Mouse (Mus musculus) megakaryocyte progenitor cell, adult 5-6 weeks (primary cell): ENCODE measurements at regions not wholly inside any gene's neighbourhood (a gene's known extent, or its start where the extent isn't known, plus 50 kb on each side); places are given as distances from the start of the nearest gene placed in this dataset.
"Not testable (repeated sequence)": the region's sequence is repeated elsewhere in the genome, so short reads cannot be mapped to it uniquely, and the experiment has no call there.

Experiments
- ATAC-seq: replicated peaks from 2 replicates; pipeline ENCODE4 v1.8.0; 2016; ENCODE audit warnings: mild to moderate bottlenecking, moderate TSS enrichment, inconsistent platforms; ENCODE audit not compliant: poor library complexity

DNA sequence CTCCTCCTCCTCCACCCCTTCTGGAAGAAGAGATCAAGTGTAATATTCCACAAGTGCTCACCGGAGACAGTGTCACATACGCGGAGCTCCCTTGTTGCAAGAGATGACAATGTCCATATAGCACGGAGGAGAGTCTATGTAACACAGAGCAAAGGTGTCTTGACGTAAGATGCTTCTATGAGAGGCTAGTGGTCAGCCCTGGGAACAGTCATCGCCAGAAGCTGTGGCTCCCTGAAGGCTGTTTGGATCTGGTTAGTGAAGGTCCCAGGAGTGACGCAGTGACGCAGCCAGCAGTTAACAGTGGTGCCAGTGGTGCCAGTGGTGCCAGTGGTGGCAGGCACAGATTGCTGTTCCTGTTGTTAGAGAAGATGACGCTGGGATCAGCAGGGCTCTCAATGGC, 66.9 kb downstream of the Twistnb start:
- ATAC-seq = no peak

DNA sequence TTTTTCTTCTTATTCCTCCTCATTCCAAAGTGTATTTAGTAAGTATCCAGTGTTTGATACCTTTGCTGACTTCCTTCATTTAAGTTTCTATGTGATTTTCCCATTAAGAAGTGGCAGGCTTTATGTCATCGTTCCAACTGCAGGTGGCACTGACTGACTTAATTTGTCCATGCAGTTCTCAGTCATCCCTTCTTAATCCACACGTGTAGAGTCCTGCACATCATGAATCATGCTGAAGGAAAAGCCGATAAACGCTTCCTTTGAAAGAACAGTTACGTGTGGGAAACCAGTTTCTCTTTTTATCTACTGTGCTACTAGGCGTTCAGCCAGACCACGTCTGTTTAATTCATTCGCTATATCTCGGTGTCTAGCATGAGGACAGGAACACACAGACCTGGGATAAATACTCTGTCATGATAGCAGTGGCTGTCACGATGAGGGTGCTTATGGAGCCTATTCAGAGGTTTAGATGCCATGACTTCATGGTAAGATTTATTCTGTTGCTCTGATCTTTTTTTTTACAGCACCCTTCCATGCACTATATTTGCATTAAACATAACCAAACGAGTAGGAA, 68.0 kb downstream of the Twistnb start:
- ATAC-seq = peak; percentile 37

DNA sequence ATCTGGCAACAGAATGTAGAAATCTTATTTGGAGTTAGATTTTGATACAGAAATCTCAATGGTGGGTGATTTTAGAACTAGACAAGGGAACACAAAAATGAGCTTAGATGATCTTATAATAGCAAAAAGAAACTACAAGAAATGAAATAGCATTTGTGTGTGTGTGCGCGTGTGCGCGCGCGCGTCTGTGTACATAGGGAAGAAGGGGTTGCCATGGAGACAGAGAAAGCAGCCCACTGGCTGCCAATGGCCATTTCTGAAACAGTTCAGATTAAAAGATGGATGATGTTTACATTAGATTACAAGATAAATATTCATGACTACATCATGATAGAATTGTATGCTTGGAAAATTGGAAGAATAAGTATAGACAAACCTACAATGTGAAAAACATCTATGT, 112.1 kb downstream of the Twistnb start:
- no peak for ATAC-seq

DNA sequence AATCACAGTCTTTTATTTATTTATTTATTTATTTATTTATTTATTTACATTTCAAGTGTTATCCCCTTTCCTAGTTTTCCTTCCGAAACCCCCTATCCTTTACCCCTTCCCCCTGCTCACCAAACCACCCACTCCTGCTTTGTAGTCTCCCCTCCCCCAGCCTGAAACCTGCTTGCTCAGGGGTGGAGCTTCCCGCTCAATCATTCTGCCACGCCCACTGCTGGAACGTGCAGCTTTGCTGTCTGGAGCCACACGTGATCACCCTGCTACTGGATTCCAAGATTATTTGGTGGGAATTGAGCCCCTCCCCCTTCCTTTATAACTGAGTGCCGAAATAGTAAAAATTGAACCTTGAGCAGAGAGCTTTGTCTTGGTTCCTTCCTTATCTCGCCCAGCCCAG, 122.2 kb downstream of the Twistnb start:
- ATAC-seq = not testable (repeated sequence)

DNA sequence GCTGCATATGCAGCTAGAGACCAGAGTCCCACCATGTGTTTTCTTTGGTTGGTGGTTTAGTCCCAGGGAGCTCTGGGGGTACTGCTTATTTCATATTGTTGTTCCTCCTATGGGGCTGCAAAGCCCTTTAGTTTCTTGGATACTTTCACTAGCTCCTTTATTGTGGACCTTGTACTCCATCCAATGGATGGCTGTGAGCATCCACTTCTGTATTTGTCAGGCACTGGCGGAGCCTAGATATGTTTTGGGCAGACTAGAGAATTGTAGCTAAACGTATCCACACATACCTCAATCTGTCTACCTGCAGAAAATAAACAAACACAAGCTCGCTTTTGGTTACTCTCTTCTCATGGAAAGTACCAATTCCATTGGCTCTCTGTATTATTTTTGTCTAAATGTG, 122.8 kb downstream of the Twistnb start:
- ATAC-seq = no peak

DNA sequence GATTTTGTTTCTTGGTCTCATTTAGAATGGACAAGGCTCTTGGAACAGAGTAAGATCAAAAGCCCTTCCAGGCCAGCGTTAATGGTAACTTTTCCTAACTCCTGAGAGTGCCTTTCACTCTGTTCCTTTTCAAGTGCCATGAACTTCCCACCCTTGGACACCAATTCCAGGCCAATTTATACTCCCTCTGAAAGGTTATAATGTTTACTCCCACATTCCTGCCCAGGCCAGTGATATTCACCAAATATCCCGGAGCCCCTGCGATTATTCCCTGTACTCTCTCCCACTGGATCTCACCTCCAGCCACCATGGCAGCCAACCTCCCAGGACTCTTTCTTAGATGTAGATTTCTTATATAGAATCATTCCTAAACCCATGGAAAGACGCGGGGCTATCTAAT, 123.2 kb downstream of the Twistnb start:
- ATAC-seq = no peak

DNA sequence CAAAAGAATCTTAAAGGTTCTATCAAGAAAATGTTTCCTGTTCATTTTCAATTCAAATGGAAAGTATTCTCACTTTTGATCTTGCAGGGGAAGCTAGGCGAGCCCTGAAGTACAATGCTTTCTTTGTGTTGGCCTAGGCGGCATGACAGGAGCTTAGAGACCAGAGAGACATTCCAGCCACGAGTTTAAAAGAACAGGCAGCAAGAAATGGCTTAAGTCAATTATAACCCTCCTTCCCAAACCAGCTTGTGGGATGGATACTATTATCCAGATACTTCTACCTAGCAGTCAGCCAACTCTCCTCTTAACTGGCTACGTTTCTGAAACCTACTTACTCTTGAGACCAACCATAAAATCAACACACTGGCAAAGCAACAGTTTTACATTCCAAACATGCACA, 124.3 kb downstream of the Twistnb start:
- ATAC-seq = no peak

DNA sequence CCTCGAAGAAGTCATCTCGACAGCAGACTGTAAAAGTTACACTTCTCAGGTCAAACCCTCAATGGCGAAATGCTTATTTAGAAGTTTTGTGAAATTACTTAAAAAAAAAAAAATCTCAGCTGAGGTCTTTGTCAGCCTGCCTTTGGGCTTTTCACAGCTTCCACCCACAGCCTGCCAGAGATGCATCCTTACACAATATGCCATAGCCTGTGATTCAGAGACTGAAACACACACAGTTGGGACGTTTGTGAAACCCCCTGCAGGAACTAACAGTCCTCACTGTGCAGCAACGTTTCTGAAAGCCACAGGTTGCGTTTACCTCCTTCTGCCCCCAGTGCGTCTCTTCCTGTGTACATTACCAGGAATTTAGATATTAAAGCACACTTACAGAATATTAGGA, 131.7 kb downstream of the Twistnb start:
- ATAC-seq = no peak

DNA sequence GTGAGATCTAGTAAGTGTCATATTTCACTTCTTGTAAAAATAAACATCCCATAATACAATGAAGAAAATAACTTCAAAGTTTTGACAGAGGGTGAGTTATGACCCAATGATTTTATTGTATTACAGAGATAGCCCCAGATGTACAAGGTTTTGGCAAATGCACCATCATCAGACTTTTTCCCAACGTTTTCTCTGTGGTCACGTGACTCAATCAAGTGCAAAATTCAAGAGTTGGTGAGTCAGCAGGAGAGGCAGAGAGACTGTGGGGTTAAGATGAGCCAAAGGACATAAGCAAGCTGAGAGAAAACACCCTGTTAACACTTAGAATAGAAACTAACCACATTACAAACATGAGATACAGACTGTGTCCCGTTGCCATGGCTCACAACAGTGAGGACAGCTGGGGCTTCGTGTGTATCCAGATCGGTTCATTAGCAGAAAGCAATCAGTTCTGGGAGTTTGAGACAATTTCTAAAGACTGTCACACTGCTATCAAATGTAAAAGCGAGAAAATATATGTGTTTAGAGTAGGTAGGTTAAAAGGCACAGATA, 148.5 kb downstream of the Twistnb start:
- no peak for ATAC-seq

DNA sequence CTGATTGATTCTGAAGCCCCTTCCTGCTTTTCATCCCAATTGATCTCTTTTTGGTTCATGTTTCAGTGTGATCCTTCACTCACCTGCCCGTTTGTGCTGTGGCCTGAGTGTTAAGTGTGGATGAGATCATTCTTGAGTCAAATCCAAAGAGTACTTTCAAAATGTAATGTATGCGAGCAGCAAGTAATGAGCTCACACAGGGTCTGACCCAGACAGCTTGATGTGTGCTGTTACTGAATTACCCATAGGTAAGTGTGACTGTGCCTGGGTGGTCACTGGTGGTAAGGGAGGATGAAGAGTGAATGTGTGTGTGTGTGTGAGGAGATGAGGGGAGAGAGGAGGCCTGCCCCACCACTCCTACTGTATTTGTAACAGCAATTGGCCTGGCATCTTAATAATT, 151.4 kb downstream of the Twistnb start:
- ATAC-seq = no peak

DNA sequence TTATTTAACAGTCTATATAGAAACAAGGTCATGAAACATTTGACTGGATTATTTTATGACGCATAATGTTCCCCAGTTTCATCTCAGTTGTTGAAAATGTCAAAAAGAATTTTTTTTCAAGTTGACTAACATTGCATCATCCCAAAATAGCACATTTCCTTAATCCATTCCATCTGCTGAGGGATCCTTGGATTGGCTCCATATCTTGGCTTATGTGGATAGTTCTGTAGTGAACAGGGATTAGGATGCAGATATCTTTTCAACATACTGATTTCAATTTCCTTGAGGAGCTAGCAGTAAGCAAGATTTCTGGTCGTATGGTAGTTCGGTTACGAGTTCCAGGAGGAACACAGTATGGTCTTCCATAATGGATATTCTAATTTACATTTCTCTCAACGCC, 161.6 kb downstream of the Twistnb start:
- ATAC-seq = no peak

DNA sequence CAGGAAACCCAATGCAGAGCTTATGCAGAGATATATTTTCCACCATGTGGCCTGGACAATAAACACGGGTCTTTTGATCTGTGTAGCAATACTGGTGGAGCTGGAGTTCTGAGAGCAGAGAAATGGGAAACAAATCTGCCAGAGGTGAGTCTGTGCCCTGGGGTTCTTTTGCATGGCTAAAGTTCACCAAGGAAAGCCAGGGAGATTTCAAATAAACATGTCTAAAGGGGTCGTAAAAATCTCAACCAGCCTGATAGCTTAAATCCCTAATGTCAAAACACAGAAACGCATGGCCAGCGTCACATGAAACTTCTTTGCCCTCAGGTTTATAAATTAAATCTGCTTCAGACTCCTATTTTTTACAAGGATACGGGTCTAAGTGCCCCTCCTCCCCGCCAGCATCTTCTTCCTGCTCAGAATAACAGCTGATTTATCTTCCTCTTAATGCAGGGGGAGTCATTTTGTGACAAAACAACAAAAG, 163.0 kb downstream of the Twistnb start:
- no peak for ATAC-seq

DNA sequence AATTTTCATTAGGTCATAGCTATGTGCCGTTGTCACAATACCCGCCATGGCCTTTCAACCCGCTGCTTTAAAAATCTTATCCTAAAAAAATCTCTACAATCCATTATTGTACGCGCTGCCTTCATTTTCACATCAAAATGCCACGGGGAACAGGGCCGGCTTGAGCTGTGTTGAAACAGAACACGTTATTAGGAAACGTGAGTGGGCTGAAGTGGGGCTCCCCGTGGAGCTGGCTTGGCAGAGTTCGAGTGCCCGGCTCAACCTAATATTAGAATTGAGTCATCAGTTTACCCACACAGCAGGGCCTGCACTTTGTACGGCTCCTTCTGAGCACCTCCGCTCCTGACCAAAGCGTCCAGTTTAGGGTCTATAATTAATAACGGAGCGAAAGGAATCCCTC, 163.5 kb downstream of the Twistnb start:
- ATAC-seq = no peak

DNA sequence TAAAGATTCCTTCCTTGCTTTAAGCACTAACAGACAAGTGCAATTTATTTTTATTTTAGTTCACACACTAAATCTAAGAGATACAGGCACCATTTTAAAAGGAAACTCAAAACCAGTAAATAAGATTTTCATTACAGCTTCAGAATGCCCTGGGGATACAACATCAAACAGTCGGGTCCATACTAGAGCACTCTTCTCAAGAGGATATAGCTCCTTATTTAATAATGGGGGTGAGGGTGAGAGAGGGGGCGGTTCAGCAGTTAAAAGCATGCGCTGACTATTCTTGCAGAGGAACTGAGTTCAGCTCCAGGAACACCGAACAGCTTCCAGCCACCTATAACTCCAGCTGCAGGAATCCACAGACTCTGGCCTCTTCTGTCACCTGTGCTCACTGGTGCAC, 164.2 kb downstream of the Twistnb start:
- no peak for ATAC-seq

DNA sequence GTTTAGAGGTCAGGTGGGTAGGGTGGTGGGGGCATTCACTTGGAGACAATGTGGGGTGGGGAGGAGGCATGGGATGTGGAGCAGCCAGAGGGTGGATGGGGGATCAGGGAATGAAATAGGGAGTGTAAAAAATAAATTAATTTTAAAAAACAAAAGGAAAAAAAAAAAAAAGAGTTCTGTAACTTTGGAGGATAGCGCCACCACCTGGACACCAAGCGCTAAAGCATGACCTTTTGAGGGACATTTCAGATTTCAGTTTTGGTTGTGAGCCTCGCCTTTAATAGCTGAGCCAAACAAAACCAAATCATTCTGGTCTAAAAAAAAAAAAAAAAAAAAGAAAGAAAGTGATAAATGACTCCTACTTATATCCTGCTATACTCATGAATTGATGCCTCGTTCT, 176.0 kb downstream of the Twistnb start:
- no peak for ATAC-seq

DNA sequence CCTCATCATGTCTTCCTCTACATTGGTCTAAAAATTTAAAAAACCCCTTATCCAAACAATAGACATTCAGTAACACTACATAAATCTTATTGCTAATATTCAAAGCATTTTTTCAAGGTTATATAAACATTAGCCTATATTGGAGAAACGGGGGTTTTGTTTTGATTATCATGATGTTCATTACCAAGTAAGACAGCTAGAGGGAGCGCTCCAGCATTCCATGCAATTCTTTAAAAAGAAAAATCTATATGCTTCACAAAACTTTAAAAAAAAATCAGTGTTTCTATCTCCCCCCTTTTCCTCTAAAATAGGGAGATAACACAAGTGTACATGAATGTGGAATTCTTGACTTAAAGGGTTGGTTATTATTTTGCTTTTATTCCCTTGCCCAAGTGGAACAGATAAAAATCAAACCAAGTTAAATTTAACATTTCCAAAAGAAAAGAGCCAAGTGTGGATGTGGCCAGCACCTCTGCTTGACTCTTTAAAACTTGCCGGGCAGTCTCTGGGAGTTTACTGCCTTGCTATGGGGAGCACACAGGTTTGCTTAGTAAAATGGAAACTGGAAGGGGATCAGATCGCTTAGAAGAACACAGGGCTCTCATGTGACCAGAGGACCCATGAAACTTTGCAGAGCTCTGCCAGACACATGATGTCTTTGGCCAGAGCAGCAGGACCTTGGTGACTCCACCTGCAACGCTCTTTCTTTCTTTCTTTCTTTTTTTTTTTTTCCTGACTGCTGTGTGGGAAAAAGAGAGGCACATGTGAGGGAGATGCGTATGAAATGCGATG, 178.6 kb downstream of the Twistnb start:
- ATAC-seq = no peak

DNA sequence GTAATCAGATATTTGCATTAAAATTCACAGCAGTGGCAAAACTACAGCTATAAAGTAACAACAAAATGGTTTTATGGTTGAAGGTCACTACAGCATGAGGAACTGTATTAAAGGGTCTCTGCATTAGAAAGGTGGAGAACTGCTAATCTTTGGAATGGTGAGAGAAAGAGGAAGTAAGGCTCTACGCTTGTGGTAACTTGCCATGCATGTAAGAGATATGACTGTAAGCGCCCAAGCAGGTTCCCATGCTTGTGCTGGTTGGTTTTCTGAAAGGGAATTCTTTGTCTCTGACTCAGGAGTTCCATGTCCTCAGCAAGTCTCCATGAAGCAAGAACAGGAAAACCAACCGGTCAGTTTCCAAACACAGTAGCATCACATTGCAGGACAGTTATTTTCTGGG, 182.9 kb downstream of the Twistnb start:
- ATAC-seq = peak; percentile 74

DNA sequence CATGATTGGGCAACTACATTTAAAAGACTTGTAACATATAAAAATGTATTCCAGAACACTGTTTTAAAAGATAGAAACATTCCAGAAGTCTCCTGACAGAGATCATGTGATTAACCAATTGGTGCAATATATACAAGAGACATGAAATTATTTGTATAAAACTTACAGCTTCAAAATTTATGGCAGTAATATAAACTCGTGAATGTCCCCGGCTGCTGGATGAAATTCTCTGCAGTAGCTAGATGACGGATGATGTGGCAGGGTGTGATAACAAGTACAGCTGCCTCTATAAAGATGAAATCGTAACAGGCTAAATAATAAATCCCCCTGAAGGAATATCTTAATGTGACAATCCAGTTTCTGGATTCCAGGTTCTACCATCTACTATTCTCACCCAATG, 191.0 kb downstream of the Twistnb start:
- ATAC-seq = no peak

DNA sequence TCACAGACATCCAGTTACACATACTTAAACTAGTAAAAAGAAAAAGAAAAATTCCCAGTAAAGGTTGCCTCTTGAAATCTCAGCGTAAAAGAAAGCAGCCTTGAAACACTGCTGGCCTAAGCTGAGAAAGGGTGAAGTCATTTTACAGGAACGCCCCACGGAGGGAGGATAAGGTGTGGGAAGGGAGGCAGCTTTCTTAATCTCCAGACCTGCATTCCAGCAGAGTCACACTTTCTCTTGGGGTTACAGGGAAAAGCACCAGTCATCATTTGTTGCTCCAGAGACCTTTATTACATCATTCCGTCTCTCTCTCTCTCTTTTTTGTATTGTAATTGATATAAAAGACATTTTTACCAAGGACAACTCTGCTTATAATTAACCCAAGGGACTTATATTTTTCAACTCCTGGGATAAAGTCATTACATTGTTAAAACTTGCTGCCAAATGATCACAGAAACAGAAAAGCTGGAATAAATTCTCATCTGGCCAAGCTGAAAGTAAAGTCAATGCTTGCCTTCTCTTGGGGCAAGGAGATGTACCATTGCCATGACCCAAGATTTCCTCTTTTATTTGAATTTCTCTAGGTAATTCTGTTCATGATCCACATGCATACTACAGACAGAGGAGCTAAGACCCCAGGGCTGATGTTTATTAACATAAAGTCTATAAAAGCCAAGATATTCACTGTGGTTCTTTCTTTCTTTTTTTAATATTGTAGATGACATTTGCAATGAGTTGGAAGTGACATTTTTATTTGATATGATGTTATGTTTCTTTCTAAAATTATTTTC, 196.9 kb downstream of the Twistnb start:
- ATAC-seq = no peak

DNA sequence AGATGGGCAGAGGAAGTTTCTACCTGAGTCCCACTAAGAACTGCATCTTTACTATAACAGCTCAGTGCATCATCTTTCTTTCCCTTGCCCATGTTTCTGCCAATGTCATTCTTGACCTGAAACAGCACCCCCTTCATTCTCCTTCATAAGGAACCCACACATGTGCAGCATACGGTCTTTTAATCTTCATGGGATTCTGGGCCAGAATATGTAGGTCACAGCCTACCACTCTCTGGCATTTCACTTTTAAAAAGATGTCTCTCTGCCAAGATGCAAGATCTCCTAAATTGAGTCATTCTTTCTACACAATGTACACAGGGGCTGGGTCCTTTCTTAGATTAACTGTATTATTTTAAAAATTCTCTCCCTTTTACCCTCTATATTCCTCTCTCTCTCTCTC, 223.2 kb downstream of the Twistnb start:
- ATAC-seq = no peak

DNA sequence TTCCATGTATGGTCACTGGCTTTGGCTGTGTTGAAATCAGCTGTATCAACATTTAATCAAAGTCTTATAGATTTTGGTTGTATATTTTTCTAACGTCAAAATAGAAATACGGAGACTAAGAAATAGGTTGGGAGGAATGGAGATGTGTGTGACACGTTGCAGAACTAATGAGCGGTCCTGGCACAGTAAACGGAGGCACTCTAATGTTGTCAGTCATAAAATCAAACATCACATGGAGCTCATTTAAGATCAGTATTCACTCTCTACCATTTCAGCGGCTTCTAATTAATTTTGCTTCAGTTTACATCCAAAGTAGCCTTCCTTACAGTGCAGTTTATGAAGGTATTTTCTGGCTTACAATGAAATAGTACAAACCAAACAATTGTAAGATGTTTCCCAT, 246.1 kb downstream of the Twistnb start:
- no peak for ATAC-seq

DNA sequence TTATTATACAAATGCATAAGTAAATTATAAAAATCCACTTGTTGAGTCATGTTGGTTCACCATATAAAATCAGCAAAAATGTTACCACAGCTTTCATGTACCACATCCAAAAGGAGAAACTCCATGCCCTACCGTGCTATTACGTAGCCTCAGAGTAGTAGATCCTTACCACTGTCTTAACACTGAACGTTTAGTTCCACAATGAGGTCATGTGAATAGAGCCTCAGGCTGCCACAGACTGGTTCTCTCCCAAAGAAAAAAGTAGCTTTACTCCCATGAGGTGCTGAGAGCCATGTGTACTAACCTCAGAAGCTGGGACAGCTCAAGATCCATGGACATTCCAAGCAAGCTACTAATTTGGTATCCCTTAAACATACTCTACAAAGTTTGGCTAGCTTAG, 235.4 kb upstream of the Ferd3l start:
- ATAC-seq = no peak
